Mouse (Mus musculus): ENCODE data around the gene Cadps2.

Cadps2 gene

DNA sequence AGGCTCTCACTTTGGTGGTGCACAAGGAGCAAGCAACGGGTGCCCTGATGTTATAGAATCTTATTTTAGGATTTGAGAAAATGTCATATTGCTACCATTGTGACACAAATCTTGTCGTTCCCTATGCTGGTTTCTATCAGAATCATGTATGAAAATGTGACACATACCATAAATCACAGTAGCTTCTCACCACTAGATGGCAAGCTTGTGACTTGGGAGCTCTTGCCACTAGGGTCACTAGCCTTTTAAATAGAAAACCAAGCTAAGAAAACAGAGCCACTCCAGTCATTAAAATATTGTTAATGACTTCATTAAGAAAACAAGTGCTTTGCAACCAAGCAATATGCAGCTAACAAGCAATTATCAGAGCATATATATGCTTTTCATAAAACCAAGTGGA is 81.0 kb downstream of the Cadps2 start:
- DNase-seq = peak in 1 of 2 experiments; percentile 9

DNA sequence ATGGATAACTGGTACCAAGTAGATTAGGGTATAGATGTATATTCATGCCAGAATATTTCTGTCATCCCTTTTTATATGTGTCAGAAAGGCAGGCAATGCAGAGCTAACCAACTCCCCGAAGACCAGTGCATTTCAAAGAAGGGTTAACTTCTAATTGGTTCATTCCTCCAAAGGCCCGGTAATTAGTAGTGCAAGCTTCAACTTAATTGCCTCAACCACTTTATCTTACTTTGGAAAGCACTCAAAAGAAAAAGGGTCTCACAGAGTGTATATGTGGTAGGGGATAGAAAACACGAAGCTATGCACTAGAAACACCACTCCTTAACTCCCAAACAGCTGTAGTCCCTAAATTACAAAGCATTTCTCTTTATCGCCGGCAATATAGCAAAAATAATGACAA is 90.4 kb downstream of the Cadps2 start:
- DNase-seq = no peak

DNA sequence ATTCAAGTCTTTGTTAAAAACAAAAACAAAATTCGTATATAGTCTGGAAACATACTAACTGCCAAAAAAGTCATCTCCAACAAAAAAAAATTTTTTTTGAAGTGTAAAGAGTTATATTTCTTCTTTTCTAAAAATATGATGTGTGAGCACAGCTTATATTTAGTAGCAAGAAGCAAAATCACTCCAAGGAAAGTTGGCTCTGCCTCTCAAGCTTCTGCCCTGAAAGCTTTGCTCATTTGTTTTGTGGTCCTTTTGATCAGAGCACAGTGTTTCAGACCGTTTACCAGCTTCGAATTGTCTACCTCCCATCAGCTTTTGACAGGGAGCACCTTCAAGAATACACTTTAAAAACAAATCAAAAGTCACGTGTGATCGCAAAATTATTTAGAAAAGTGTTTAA is 99.2 kb downstream of the Cadps2 start:
- DNase-seq = no peak

DNA sequence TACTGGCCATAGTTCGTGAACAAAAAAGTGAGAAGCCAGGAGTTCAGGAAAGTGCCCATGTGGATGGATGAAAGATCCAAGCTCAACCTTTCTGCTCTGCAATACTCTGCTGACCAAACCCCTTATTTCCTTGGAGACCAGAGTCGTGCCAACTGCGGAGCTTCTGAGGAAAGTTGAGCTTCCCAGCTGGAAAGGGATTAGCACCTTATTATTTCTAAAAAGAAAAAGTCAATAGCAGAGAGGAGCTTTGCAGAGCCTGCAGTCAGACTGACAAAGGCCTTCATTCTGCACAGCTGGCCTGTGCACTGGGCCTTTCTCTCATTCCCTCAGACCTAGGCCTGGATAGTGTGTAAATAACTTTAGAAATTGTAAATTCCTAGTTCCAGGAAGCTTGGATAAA is 106.5 kb downstream of the Cadps2 start:
- no peak for DNase-seq

DNA sequence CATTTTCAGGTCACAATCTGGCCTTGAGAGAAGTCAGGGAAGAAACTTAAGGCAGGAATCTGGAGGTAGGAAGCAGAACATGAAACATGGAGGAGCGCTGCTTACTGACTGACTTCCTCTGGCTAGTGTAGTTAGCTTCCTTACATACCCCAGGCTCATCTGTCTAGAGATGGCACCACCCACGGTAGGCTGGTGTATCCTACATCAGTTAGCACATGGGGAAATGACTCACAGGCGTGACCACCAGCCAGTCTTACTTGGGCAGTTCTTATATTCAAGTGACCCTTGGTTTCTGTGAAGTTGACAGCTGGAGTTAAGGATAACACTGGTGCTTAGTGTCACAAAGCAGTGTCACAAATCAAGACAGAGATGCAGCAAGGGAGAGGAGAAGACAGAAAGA is 110.6 kb downstream of the Cadps2 start:
- no peak for DNase-seq

DNA sequence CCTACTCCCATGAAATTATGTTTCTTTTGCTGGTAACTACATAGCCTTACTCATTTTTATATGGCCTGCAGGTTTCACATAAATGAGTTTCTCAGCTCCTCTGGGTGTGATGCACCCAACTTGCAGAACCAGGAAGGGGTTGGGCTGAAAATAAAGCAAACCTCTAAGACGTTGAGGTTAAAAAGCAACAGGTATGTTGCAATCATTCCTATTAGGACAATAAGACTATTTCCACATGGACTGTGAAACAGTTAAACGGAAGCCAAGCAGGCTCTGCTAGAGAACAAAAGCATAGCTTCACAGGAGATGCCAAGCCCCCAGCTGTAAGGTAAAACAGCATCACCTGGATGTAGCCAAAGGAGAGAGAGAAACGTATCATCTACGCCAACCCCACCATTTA is 115.5 kb downstream of the Cadps2 start:
- DNase-seq = no peak

DNA sequence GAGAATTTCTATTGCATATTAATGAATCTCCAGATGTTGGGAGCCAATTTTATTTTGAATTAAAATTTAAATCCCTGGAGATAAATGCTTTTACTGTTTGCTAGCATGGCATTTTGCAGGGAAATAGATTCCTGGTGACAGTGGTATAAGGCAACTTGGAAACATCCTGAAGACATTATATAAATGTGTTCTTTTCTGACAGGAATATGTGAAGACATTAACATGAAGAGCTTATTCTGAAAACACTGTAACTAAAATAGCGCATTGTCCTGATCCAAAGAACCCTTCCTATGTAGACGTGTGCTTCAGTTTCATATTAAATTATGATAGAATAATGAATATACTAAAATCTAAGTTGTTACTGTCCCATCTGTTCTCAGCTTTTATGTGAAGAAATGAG is 118.8 kb downstream of the Cadps2 start:
- no peak for DNase-seq

DNA sequence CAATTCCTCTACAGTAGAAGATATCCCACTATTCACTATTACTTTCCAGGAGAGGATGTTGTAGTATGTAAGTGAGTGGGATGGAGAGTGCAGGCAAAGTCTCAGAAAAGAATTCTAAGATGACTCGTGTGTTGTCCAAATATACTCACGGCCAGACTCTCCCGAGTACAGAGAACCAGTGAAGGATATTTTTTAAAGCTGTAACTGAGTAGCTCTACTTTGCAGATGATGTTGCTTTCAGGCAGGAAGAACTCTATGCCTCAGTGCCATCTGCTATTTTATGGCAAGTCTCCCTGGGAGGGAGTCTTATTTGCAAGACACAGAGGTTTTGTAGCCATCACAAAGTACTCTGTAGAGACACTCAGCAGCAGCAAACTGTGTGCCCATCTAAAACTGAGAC is 131.7 kb downstream of the Cadps2 start:
- no peak for DNase-seq

DNA sequence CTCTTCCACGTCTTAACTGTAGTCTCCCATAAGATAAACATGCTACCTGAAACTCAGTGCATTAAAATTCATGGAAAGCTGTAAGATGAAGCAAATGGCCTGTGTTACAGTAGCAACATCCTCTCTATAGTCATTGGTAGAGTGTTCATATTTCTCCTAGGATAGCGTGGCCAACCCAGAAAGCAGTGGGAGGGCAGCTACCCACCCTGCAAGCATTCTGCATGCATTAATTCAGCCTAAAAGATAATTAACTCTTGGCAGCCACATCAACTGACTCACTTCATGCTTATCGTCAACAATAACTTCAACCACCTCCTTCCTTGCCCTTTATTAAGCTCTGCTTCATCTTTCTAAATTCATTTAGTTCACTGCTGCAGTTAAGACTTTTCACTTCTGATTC is 138.3 kb downstream of the Cadps2 start:
- DNase-seq = no peak

DNA sequence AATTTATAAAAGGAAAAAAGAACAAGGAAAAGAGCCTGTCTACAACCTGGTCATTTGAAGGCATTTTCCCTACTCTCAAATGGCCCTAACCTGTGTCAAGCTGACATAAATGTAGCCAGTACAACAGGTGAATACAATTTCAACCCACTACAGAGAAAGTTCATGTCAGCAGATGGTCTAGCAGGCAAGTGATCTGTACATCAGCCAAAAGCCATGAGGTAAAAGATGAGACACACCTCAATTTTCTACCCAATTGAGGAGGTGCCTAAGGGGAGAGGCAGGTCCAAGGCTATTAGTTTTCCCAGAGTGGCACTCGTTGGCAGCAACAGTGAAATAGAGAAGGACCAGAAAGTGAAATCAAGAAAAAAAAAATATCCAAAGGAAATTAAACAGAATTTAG is 161.0 kb downstream of the Cadps2 start:
- no peak for DNase-seq

DNA sequence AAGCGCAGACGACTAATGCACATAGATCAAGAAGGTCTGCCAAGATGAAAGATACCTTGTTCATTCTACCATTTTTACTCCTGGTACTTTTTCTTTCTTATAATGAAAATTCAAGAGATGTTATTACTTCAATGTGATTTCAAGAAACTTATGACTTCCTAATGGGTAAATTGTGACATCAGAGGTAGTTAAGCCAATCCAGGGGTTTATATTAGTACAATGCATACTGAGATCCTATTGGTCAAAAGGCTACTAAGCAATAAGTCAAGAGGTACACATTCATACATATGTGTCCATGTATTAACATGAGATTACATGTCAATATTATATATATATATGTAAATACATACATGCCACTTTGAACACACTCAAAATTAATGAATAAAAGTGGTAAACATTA is 184.2 kb downstream of the Cadps2 start, which contains the start of gene Rnf148:
TSS of gene Rnf148 (minus strand) at position 101 of the 400 bp plus-strand sequence.
- no peak for DNase-seq

DNA sequence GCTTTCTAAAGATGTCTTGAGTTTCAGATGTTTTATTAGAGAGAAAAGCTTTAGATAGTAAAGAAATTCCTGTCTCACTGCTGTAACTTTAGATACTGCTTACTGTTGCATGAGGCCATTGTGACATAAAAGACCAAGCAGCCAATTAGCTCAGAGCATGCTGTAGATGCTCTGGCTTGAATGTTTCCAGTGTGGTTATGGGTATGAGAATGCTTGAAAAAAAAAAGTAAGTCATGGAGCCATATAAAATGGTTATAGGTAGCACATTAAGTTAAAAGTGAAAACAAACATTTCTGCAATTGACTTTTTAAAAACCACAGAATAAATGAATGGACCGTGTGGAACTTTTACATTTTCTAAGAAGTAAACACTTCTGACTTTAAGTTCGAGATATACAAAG is 189.0 kb downstream of the Cadps2 start, which contains the start of gene Rnf133:
TSS of gene Rnf133 (minus strand) at position 101 of the 400 bp plus-strand sequence.
- DNase-seq = no peak

DNA sequence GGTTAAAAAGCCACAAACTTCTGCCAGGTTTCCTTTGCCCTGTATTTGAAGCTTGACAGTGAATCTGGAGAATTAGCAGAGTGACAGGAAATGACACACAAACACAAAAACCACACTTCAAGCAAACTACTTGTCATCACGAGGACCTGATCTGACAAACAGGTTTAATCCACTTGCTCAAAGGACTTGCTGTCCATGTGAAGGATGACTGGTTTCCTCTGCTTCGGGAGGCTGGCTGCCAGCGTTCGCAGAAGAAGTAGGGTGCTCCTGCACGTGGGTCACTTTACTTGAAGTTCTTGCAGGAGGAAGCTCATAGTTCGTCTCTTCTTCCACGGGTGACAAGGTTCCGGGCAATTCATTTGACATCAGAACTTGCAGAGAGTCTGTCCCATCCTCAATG is 190.5 kb downstream of the Cadps2 start:
- no peak for DNase-seq

DNA sequence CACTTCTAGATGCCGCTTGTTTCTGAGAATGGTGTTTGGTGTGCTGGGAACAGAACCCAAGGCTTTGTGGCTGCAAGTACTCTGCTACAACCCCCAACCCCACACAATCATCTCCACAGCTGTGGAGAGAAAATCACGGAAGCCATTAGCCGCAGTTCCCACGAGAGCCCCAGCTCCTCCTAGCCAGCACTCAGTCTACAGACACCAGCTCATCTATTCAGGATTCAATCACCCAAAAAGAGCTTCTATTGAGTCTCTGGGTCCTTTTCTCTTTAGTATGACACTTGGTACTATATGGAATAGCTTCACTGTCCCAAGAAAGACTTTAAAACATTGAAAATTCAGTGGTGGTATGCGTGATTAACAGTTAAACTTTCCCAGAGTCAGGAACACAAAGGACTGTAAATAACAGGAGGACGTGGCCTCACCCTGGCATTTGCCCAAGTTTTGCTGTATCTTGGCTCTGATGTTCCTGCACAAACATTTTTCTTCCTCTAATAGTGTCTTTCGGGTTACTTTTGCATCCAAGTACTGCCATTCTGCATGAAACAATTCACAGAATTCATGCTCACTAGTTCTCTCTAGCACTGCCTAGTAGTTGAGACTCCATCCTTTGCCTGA is 191.5 kb downstream of the Cadps2 start:
- DNase-seq = peak; percentile 21 to 55

DNA sequence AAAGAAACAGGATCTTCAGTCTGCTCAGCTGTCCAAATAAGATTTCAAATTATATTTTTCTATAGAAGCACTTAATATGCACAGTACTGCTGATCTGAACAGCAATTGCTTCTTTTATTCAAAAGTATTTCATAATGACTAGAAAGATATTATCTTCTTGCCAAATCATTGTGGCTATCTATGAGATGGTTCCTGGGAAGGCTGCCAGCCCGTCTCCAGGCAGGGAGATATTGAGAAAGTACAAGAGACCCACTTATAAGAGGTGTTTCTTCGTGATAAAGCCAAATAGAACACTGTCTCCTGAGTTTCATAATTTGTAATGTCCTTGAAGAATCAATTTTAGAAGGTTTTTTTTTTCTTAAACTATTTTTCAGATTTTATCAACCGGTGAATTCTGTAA is 202.1 kb downstream of the Cadps2 start:
- no peak for DNase-seq

DNA sequence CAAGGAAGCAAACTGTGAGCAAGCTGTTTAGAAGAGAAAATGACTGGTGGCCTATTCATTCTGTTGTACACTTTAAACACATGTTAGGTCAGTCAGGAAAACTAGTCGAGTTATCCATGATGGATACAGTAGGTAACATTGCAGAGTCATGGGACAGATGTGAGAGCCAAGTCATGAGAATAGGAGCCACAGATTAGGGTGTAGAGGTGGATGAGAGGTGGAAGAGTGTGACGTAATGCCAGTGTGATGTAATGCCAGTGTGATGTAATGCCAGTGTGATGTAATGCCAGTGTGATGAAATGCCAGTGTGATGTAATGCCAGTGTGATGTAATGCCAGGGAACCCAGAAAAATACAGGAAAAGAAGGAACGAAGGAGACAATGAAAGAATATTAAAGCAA is 204.0 kb downstream of the Cadps2 start:
- DNase-seq = no peak

DNA sequence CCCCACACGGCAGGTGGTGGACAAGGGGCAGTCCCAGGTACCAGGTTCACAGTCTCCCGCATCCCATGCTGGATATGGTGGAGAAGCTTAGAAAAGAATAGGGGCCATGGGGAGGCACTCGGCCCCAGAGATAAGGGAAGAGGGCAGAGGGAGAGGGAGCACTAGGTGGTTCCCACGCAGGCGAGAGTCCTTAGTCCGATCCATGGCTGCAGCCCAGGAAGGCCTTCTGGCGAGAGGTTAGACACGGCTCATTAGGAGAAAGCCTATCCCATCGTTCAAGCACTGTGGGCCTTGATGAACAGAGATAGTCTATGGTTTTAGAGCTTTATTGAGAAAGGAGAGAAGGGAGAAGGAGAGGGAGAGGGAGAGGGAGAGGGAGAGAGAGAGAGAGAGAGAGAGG is 205.2 kb downstream of the Cadps2 start:
- DNase-seq = no peak

DNA sequence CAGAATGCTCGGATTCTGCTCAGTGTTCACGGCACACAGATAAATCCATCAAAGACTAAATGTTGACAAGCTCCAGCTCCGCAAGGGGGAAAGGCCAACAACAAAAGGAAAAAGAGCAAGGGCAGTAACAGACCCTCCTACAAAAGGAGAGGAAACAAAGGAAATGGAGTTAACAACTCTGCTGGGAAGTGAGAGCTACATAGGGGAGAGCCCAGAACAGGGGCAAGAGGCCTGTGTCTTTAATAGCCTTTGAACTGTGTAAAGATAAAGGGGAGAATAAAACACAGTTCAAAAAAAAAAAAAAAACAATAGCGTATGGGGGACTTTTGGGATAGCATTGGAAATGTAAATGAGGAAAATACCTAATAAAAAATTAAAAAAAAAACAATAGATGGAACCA is 208.8 kb downstream of the Cadps2 start:
- DNase-seq = no peak

DNA sequence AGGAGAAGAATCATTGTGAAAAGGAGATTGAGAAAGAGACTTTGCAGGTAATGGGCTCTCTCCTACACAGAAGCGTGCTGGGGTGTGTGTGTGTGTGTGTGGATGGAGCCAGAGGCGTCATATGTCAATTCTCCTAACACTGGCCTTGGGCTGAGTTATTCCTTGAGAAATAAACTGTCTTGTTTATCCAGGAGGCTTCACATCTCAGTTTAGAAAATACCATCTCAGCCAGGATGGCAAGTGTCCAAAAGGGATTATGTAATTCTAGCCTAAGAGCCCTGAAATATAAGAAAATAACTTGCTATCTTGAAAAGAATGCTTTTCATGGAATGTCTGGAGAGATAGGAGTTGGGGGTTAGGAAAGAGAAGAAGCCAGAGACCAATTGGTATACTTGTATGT is 264.1 kb downstream of the Cadps2 start:
- peak in 1 of 2 experiments; percentile 3 for DNase-seq

DNA sequence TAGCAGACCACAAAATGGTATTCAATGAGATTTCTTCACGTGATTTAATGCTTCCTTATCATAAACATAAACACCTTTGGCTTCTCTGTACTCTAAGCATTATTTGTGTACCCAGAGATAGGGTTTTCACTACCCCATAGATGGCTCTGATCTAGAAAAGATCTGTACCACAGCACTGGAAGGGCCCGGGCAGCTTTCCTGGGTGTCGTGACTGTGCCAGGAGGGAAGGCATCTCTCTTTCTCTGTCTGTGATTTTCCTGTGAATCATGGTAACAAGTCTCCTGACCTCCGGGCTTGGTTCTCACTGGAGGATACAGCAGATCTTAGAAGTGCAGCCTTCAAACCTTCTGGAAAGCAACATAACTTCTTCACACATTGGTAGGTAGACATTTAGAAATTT is 265.5 kb downstream of the Cadps2 start:
- no peak for DNase-seq

DNA sequence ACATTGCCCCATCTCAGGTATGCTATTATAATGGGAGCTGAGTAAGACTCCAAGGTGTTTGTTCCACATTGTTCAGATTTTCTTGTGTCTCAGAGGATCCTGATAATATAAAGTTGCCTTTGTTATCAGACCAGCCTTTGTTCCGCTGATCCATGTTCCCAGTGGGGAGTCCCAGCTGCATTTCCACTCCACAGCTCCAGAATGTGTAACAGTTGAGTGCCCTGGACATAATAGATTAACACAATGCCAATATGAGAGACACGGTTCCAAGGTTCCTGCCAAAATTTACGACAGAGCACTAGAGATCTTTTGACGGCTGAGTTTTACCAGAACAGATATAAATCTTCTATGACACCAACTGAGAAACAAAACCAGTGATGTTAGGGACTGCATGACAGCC is 266.8 kb downstream of the Cadps2 start:
- DNase-seq = no peak

DNA sequence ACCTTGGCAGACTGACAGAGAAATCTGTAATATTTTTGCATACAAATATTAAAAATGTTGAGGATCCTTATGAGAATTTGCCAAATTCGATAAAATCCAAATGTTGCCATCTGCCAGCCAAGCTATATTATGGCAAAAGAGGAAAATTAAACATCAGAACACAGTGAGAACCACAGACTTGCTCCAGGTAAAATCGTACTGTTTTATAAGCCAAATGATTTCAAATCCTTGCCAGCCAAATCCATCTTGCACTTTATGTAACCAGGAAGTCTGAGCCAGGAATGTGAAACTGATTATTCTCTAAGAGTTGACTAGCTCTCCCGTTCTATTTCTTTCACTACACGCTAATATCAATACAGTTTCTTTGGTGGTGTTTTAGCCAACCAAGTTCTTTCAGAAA is 269.5 kb downstream of the Cadps2 start:
- DNase-seq = no peak

DNA sequence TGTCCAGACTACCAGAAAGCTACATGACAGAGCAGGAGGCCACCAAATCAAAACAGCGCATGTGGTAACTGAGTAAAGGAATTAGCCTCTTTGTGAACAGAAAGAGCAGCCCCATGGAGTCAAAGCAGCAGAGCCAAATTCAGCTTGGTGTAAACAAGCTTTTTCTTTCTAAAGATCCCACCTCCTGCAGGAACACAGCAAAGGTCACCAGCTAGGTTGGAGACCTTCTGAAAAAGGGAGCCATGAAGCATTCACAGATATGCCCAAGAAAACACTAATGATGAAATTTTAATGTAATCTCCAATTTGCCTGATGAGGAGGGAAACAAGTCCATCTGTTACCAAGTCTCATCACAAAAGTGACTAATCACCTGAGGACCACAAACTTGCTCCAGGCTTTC is 270.5 kb downstream of the Cadps2 start:
- no peak for DNase-seq

DNA sequence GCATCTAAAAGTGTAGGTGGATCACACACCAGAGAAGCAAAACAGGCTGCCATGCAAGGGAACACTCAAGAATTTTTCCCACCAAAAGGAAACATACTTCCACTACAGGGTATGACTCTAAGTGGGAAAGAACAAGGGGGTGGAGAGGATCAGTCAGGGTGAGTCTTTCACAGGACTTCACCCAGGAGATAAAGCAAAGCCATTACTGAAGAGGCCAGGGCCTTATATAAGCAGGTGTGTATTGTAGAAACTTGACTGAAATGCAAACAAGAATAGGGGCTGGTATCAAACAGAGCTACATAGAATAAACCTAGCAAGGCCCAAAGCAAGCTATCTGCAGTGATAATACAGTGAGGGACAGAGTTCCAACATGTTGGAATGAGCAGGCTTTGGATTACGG is 271.6 kb downstream of the Cadps2 start:
- no peak for DNase-seq

DNA sequence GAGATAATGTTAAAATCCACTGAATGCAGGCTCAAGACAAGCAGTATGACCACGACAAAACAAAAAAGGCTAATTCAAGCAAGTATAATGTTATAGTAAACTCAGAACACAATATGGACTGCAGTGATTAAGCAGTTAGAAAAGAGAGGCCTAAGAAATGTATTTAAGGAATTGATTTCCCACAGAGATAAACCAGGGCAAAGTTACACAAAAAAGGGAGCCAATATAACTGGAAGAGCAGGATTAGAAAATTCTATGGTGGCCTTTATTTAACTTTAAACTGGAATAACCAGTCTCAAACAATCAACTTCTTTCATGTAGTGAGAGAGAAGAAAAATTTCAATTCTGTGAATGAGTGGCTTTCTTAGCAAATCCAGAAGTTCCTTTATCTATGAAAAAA is 289.3 kb downstream of the Cadps2 start:
- no peak for DNase-seq

DNA sequence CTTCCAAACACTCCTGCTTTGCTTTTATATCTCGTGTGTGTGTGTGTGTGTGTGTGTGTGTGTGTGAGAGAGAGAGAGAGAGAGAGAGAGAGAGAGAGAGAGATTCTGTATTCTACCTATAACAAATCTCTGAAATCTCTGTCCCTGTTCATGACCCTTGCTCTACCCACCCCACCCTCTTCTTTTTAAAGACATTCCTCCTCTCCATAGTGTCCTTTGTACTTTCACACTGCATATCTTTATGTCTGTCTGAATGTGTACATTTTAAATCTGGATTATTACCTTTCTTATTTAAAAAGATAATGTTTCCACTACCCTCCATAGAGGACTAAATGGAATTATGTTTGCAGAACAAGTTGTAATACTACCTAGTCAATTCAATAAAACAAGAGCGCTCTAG is 315.5 kb downstream of the Cadps2 start:
- no peak for DNase-seq

Data from lung, adult 18-20 months (tissue).